ENCODE assay signal across 25 mouse cellular contexts in the genomic region with DNA sequence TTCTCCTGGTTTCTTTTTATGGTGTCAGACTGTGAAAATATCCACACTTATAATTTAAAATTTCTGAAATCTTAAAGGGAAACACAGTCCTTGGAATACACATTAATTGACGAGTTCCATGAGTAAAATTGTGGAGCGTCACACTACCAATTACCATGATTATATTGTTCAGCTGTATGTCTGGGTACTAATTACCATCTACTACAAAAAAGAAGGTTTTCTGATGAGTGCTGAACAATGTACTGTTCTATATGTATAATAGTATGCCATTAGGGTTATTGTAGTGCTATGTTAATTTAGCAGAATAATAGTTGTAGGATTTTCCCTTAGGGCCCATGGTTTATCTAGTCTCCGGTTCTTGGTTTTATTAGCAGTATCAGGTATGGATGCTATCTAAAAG. TPM values are rescaled to one million over a fixed set of nuclear protein-coding genes. Genes with fewer than 3 reads are reported as not detected.
A peak's percentile ranks its signal among the peaks of the same experiment; 100 is the strongest.
DNase-seq lines count a peak whose midpoint lies in the region; ATAC-seq lines count a peak whose summit lies in the region.
"Had no signal": no experiment of that assay in that cellular context is flagged by ENCODE, and none has a peak within 500 bp of the region (broad histone marks: within the 10 kb centered on the region; RNA-seq: fewer than 3 reads in every experiment).

No protein-coding gene starts in this region.

- no peak overlapping the region for H3K4me2 ChIP-seq in forebrain, embryonic 12.5 days
- no peak overlapping the region for H3K4me2 ChIP-seq in forebrain, embryonic 11.5 days (ENCODE audit: low read depth, low read length, severe bottlenecking)
- H3K4me2 ChIP-seq in forebrain, embryonic 14.5 days (ENCODE audit: low read length): no peak overlapping the region
- no peak overlapping the region for H3K4me2 ChIP-seq in forebrain, embryonic 16.5 days (ENCODE audit: low read length)
- H3K4me2 ChIP-seq: embryonic facial prominence, embryonic 13.5 days; embryonic facial prominence, embryonic 15.5 days had no signal

- no peaks in the 10 kb centered on the region for H3K9me3 ChIP-seq in forebrain, embryonic 12.5 days
- H3K9me3 ChIP-seq in forebrain, embryonic 11.5 days (ENCODE audit: control insufficient read depth, low read length): no peaks in the 10 kb centered on the region
- no peaks in the 10 kb centered on the region for H3K9me3 ChIP-seq in forebrain, embryonic 14.5 days (replicated peaks; ENCODE audit: control insufficient read depth, low read length)
- H3K9me3 ChIP-seq in forebrain, embryonic 16.5 days (ENCODE audit: control insufficient read depth, low read length): no peaks in the 10 kb centered on the region
- H3K9me3 ChIP-seq: embryonic facial prominence, embryonic 13.5 days; embryonic facial prominence, embryonic 15.5 days; G1E had no signal

- H3K27me3 ChIP-seq in forebrain, embryonic 12.5 days: no peaks in the 10 kb centered on the region
- no peaks in the 10 kb centered on the region for H3K27me3 ChIP-seq in forebrain, embryonic 11.5 days (ENCODE audit: control insufficient read depth, insufficient read depth, low read length)
- H3K27me3 ChIP-seq in forebrain, embryonic 14.5 days (replicated peaks; ENCODE audit: control insufficient read depth, insufficient read depth, low read length): no peaks in the 10 kb centered on the region
- H3K27me3 ChIP-seq in forebrain, embryonic 16.5 days (replicated peaks; ENCODE audit: control insufficient read depth, insufficient read depth, low read length): no peaks in the 10 kb centered on the region
- H3K27me3 ChIP-seq: CH12.LX; embryonic facial prominence, embryonic 13.5 days; embryonic facial prominence, embryonic 15.5 days; Patski had no signal

- no peaks in the 10 kb centered on the region for H3K4me1 ChIP-seq in forebrain, embryonic 12.5 days
- H3K4me1 ChIP-seq in forebrain, embryonic 11.5 days (replicated peaks; ENCODE audit: control insufficient read depth, insufficient read depth, low read length): no peaks in the 10 kb centered on the region
- no peaks in the 10 kb centered on the region for H3K4me1 ChIP-seq in forebrain, embryonic 14.5 days (ENCODE audit: control insufficient read depth, insufficient read depth, low read length)
- H3K4me1 ChIP-seq in forebrain, embryonic 16.5 days (replicated peaks; ENCODE audit: control insufficient read depth, insufficient read depth, low read length): no peaks in the 10 kb centered on the region
- H3K4me1 ChIP-seq: embryonic facial prominence, embryonic 13.5 days; embryonic facial prominence, embryonic 15.5 days had no signal

- H3K27ac ChIP-seq in forebrain, embryonic 12.5 days: no peak overlapping the region
- no peak overlapping the region for H3K27ac ChIP-seq in forebrain, embryonic 11.5 days (ENCODE audit: low read depth, low read length)
- no peak overlapping the region for H3K27ac ChIP-seq in forebrain, embryonic 14.5 days (ENCODE audit: low read depth, low read length)
- H3K27ac ChIP-seq in forebrain, embryonic 16.5 days (ENCODE audit: low read length): no peak overlapping the region
- H3K27ac ChIP-seq: embryonic facial prominence, embryonic 13.5 days; embryonic facial prominence, embryonic 15.5 days had no signal

- 76% methylated on average over 3 of the region's 3 CpGs for WGBS in forebrain, embryonic 12.5 days
- 82% methylated on average over 3 of the region's 3 CpGs for WGBS in forebrain, embryonic 11.5 days
- 51% methylated on average over 3 of the region's 3 CpGs for WGBS in forebrain, embryonic 14.5 days
- 50% methylated on average over 3 of the region's 3 CpGs for WGBS in forebrain, embryonic 16.5 days

- no peaks in the 10 kb centered on the region for H3K36me3 ChIP-seq in forebrain, embryonic 12.5 days (replicated peaks)
- H3K36me3 ChIP-seq in forebrain, embryonic 11.5 days (ENCODE audit: control insufficient read depth, insufficient read depth, low read length): no peaks in the 10 kb centered on the region
- H3K36me3 ChIP-seq in forebrain, embryonic 14.5 days (ENCODE audit: control insufficient read depth, insufficient read depth, low read length): no peaks in the 10 kb centered on the region
- no peaks in the 10 kb centered on the region for H3K36me3 ChIP-seq in forebrain, embryonic 16.5 days (ENCODE audit: control insufficient read depth, insufficient read depth)
- H3K36me3 ChIP-seq: embryonic facial prominence, embryonic 13.5 days; embryonic facial prominence, embryonic 15.5 days; G1E had no signal

- no peak overlapping the region for H3K9ac ChIP-seq in forebrain, embryonic 12.5 days
- no peak overlapping the region for H3K9ac ChIP-seq in forebrain, embryonic 11.5 days (ENCODE audit: low read length)
- H3K9ac ChIP-seq in forebrain, embryonic 14.5 days (ENCODE audit: low read length): no peak overlapping the region
- no peak overlapping the region for H3K9ac ChIP-seq in forebrain, embryonic 16.5 days (replicated peaks; ENCODE audit: low read depth, low read length)
- H3K9ac ChIP-seq: embryonic facial prominence, embryonic 13.5 days; embryonic facial prominence, embryonic 15.5 days had no signal

- no peak for DNase-seq in forebrain, embryonic 11.5 days (ENCODE audit: low spot score)
- DNase-seq in brain, adult 2 months (ENCODE audit: low read depth, low spot score): peak; percentile 11
- no peak for DNase-seq in forebrain, embryonic 14.5 days (ENCODE audit: low spot score)
- DNase-seq in thymus, postnatal 14 days: no peak
- no peak for DNase-seq in adrenal gland, postnatal 25 days
- DNase-seq: adrenal gland, adult 8-10 months; adrenal gland, postnatal 14 days; cerebellum, adult 11 months; cerebellum, adult 18-20 months; cerebellum, adult 8-10 months; cerebellum, adult 9-11 months; cerebellum, postnatal 14 days; cerebellum, postnatal 36 days; embryo, embryonic 11 days had no signal

- ATAC-seq in forebrain, embryonic 12.5 days (ENCODE audit: low FRiP score): 0 out of 2 replicates have a peak, but pooled peaks have one; percentile 36
- ATAC-seq in forebrain, embryonic 11.5 days (replicated peaks; ENCODE audit: low FRiP score): no peak
- peak; percentile 60 for ATAC-seq in forebrain, embryonic 14.5 days
- ATAC-seq in forebrain, embryonic 16.5 days: peak; percentile 93
- ATAC-seq in granulocyte monocyte progenitor cell, adult 5-6 weeks (replicated peaks; ENCODE audit: poor library complexity, severe bottlenecking): no peak
- ATAC-seq: activated CD4-positive, CD25-positive, alpha-beta regulatory T cell, adult 4 months; CD4-positive, CD25-positive, alpha-beta regulatory T cell, adult 4 months; Patski had no signal

- no peak overlapping the region for H3K4me3 ChIP-seq in forebrain, embryonic 12.5 days (replicated peaks)
- H3K4me3 ChIP-seq in forebrain, embryonic 11.5 days (ENCODE audit: low read depth, low read length): no peak overlapping the region
- no peak overlapping the region for H3K4me3 ChIP-seq in forebrain, embryonic 14.5 days (ENCODE audit: low read depth, low read length)
- H3K4me3 ChIP-seq in forebrain, embryonic 16.5 days (replicated peaks; ENCODE audit: low read length): no peak overlapping the region
- H3K4me3 ChIP-seq: embryonic facial prominence, embryonic 13.5 days; embryonic facial prominence, embryonic 15.5 days; erythroblast, embryonic 14.5 days had no signal

RNA-seq across cellular contexts. Expression of a gene that starts 29.1 kb away (rescaled TPM):
- polyA plus RNA-seq in forebrain, embryonic 12.5 days (2016; fragmentation: Nextera tagmentation; extraction: Ambion mirVana): not detected in 2 replicates
- polyA plus RNA-seq in forebrain, embryonic 11.5 days (2014; fragmentation: Nextera tagmentation; extraction: Ambion mirVana): not detected in 2 replicates
- 0.23 and 0.47 TPM in 2 replicates for polyA plus RNA-seq in forebrain, embryonic 14.5 days (2014; fragmentation: Nextera tagmentation; extraction: Ambion mirVana)
- 0.27 TPM in 1 of 2 replicates, not detected in the other for polyA plus RNA-seq in forebrain, embryonic 16.5 days (2015; fragmentation: Nextera tagmentation; extraction: Ambion mirVana)
- 18.1 and 23.9 TPM in 2 replicates for total RNA-seq in granulocyte monocyte progenitor cell, adult 5-6 weeks (2014; fragmentation: Nextera tagmentation)
- total RNA-seq in granulocyte monocyte progenitor cell, adult 5-6 weeks (2017): 32.4 and 37.0 TPM in 2 replicates
- 0.24 TPM in 1 of 2 replicates, not detected in the other for total RNA-seq in adrenal gland, postnatal 25 days (2021)
- polyA plus RNA-seq: activated CD4-positive, CD25-positive, alpha-beta regulatory T cell, adult 4 months; CD4-positive, CD25-positive, alpha-beta regulatory T cell, adult 4 months; erythroblast, embryonic 14.5 days; G1E; Patski had no signal

Comparison
In these comparisons a context has a peak if more than half of its experiments do, and no peak if none do; other contexts are left out.
1. ATAC-seq: peak in forebrain, embryonic 12.5 days (single experiment), forebrain, embryonic 14.5 days (single experiment) and forebrain, embryonic 16.5 days (single experiment); none in forebrain, embryonic 11.5 days (single experiment) and granulocyte monocyte progenitor cell, adult 5-6 weeks (single experiment).